Mouse (Mus musculus): ENCODE data around the gene Nav2. TPM values are rescaled to one million over a fixed set of nuclear protein-coding genes. Genes with fewer than 3 reads are reported as not detected.
A peak's percentile ranks its signal among the peaks of the same experiment; 100 is the strongest.

The Nav2 gene
- total RNA-seq, 2 experiments from 2014 or later, result 26.8 to 35.3 TPM

- DNase-seq (ENCODE audit: low spot score in 2 of 2), result no peak
Observed at GRCm38 (mm10) chr7:48998097-48998496, 89.6 kb downstream of the Nav2 start.

- no peak for DNase-seq (ENCODE audit: low spot score in 2 of 2)
Observed at GRCm38 (mm10) chr7:48998595-48998994, 90.1 kb downstream of the Nav2 start.

GRCm38 (mm10) chr7:49000816-49001215 lies 92.3 kb downstream of the Nav2 start:
- no peak for DNase-seq (ENCODE audit: low spot score in 2 of 2)

GRCm38 (mm10) chr7:49004402-49004801 lies 95.9 kb downstream of the Nav2 start:
- DNase-seq (ENCODE audit: low spot score in 2 of 2), result no peak

GRCm38 (mm10) chr7:49006886-49007285 lies 98.4 kb downstream of the Nav2 start:
- peak in 1 of 2 experiments; percentile 27 for DNase-seq (ENCODE audit: low spot score in 2 of 2)

GRCm38 (mm10) chr7:49010739-49011138 lies 102.2 kb downstream of the Nav2 start:
- DNase-seq (ENCODE audit: low spot score in 2 of 2), result no peak

DNA sequence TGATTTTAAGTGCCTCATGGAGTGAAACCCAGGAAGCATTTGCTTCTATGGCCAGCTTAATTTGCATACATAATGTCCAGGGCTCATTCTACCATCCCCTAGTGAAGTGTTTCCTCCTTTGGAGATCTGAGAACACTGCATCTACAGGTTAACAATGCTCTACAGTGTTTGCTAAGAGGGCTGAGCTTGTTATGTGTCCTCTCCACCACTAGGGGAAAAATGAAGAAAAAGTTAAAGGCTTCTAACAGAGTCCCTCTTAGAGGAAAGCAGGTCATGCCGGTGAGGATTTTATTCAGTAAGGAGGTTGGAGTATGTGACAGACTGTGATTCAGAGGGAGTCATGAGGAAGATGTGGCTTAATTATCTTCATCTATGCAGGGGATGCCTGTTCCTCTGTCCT lies 103.5 kb downstream of the Nav2 start:
- no peak for DNase-seq (ENCODE audit: low spot score in 2 of 2)

DNA sequence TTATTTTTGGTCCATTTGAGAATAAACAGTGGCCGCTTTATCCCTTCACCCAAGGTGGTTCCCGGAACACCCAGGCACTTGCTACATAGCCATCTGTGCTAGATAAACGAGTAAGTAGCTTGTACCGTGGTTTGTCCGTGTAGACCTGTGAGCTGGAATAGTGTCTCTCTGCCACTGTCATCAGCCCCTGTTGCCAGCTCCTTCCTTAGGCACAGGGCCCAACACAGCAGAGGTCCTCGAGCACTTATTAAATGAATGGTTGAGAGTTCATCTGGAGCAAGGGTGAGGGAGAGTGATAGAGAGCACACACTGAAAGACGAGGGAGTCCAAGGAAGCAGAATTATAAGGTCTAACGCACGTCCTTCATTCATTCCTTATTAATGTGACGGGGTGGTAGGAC lies 106.0 kb downstream of the Nav2 start:
- DNase-seq (ENCODE audit: low spot score in 2 of 2), result no peak

- DNase-seq (ENCODE audit: low spot score in 2 of 2), result no peak
Observed at GRCm38 (mm10) chr7:49015297-49015696, 106.8 kb downstream of the Nav2 start.

GRCm38 (mm10) chr7:49016088-49016487 lies 107.6 kb downstream of the Nav2 start:
- DNase-seq (ENCODE audit: low spot score in 2 of 2), result no peak

- DNase-seq (ENCODE audit: low spot score in 2 of 2), result no peak
Observed at GRCm38 (mm10) chr7:49017794-49018193, 109.3 kb downstream of the Nav2 start.

GRCm38 (mm10) chr7:49018478-49018914 lies 110.0 kb downstream of the Nav2 start:
- no peak for DNase-seq (ENCODE audit: low spot score in 2 of 2)

- no peak for DNase-seq (ENCODE audit: low spot score in 2 of 2)
Observed at GRCm38 (mm10) chr7:49025026-49025815, 116.7 kb downstream of the Nav2 start.

GRCm38 (mm10) chr7:49025991-49026390 lies 117.5 kb downstream of the Nav2 start:
- DNase-seq (ENCODE audit: low spot score in 2 of 2), result no peak

DNA sequence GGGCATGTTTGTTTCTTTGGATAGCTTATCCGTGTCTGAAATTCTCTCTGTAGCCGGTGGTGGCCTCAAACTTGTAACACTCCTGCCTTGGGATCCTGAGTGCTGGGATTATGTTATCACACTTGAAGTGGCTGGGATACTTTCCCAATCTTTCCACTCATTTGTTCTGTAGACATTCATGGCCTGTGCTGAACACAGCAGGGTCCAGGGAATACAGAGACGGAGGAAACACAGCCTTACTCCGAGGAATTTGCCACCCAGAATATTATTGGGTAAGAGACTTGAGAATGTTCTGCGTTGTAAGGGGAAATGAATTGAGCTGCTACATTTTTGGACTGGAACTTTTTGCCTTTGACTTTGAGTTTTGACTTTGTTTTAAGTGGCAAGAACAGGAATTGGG lies 118.0 kb downstream of the Nav2 start:
- DNase-seq (ENCODE audit: low spot score in 2 of 2), result no peak

DNA sequence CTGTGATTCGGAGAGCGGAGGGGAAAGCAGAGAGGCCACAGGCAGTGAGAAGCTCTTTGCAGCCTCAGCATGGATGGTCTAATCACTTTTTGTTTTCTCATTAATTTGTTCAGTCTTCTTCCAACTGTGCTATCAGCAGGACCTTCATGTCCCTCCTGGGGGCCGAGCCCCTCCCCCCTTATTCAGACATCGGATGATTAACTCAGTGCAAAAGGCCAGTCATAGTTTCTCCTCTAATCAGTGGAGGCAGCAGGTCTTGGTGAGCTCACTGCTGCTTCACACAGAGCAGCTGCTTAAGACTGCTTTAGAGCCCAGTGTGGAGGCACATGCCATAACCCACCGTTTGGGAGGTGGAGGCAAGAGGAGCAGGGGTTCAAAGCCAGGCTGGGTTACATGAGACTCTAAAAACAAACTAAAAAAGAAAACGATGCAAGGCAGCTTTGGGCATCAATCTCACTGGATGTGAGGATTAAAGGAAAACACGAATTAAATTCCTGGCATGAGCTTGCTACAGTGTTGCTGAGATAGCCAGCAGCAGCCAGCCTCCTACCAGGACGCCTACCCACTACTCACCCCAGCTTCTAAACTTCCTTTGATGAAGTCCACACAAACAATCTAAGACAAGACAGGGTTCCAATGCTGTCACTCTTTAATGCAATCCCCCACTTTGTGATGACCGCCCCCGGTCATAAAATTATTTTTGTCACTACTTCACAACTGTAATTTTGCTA lies 120.9 kb downstream of the Nav2 start:
- no peak for DNase-seq (ENCODE audit: low spot score in 2 of 2)

DNA sequence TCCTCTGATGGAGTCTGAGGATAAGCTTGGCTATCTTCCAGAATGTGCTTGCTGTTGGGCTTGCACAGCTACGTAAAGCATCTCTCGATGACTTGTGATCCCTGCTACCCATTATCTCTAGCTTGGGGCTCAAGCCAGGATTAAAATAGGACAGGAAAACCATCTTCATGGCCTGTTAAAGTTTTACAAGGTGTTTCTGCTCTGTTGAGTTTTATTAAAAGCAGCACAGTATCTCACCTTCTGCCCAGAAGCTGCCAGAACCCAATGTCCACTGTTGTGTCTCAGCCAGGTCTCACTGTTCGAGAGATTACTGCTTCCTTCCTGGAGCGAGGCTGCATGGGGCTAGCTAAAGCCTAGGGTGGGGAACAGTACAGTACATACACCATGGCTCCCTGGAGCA lies 123.7 kb downstream of the Nav2 start:
- DNase-seq (ENCODE audit: low spot score in 2 of 2), result no peak

- no peak for DNase-seq (ENCODE audit: low spot score in 2 of 2)
Observed at GRCm38 (mm10) chr7:49034253-49034652, 125.7 kb downstream of the Nav2 start.

- DNase-seq (ENCODE audit: low spot score in 2 of 2), result no peak
Observed at GRCm38 (mm10) chr7:49040163-49040562, 131.6 kb downstream of the Nav2 start.

GRCm38 (mm10) chr7:49041334-49042070 lies 133.0 kb downstream of the Nav2 start:
- no peak for DNase-seq (ENCODE audit: low spot score in 2 of 2)

GRCm38 (mm10) chr7:49045499-49046346 lies 137.2 kb downstream of the Nav2 start:
- DNase-seq (ENCODE audit: low spot score in 2 of 2), result no peak
